Mouse (Mus musculus) kidney, embryonic 14.5 days (tissue): ENCODE data around the gene Mus81. TPM values are rescaled to one million over a fixed set of nuclear protein-coding genes. Genes with fewer than 3 reads are reported as not detected.

Source experiments
- ATAC-seq: fragments of 200-750 bp; cut with Nextera tagmentation; 2 replicates; pipeline ENCODE4 v1.8.0; 2017; ENCODE audit warnings: moderate number of reproducible peaks, mild to moderate bottlenecking, moderate TSS enrichment, moderate library complexity; ENCODE audit not compliant: low FRiP score, low TSS enrichment
- H3K27ac ChIP-seq: fragments of 300-500 bp; sonication (generic); 2 replicates; pipeline ENCODE4 v1.5.1; 2014; ENCODE audit warnings: low read depth, mild to moderate bottlenecking, low read length, moderate library complexity, mixed read lengths
- H3K27me3 ChIP-seq: fragments of 300-500 bp; sonication (generic); 2 replicates; pipeline ENCODE4 v1.6.1; 2014; ENCODE audit warnings: mild to moderate bottlenecking, low read length; ENCODE audit not compliant: control insufficient read depth, insufficient read depth
- H3K36me3 ChIP-seq: fragments of 300-500 bp; sonication (generic); 2 replicates; pipeline ENCODE4 v1.6.1; 2014; ENCODE audit warnings: low read length, mixed read lengths; ENCODE audit not compliant: control insufficient read depth, insufficient read depth
- H3K4me1 ChIP-seq: fragments of 300-500 bp; sonication (generic); 2 replicates; pipeline ENCODE4 v1.6.1; 2014; ENCODE audit warnings: low read length, mixed read lengths; ENCODE audit not compliant: control insufficient read depth, insufficient read depth
- H3K4me2 ChIP-seq: fragments of 300-500 bp; sonication (generic); replicated peaks from 2 replicates; pipeline ENCODE4 v1.6.1; 2014; ENCODE audit warnings: low read depth, mild to moderate bottlenecking, low read length
- H3K4me3 ChIP-seq: fragments of 300-500 bp; sonication (generic); 2 replicates; pipeline ENCODE4 v1.5.1; 2014; ENCODE audit warnings: mild to moderate bottlenecking, low read length
- H3K9ac ChIP-seq: fragments of 300-500 bp; sonication (generic); 2 replicates; pipeline ENCODE4 v1.6.1; 2014; ENCODE audit warnings: low read depth, mild to moderate bottlenecking, low read length, moderate library complexity
- H3K9me3 ChIP-seq: fragments of 300-500 bp; sonication (generic); 2 replicates; pipeline ENCODE4 v1.6.1; 2016; ENCODE audit warnings: low read length; ENCODE audit not compliant: control insufficient read depth
- WGBS: fragments of 180-500 bp; shearing (Covaris S2); extraction: QIAGEN DNeasy Blood & Tissue Kit; methylation state at CpG from one replicate; pipeline ENCODE4 v1.1.7; 2014; 5-methylcytosine and 5-hydroxymethylcytosine counted together
- polyA plus RNA-seq: library from polyadenylated mRNA; unstranded; fragments of >200 nt; fragmentation: Nextera tagmentation; extraction: Ambion mirVana; gene quantifications from 2 replicates; pipeline ENCODE4 v1.2.1, GENCODE M21; 2014

Mus81 gene
- polyA plus RNA-seq, 1 experiment from 2014 or later = 42.2 TPM

DNA sequence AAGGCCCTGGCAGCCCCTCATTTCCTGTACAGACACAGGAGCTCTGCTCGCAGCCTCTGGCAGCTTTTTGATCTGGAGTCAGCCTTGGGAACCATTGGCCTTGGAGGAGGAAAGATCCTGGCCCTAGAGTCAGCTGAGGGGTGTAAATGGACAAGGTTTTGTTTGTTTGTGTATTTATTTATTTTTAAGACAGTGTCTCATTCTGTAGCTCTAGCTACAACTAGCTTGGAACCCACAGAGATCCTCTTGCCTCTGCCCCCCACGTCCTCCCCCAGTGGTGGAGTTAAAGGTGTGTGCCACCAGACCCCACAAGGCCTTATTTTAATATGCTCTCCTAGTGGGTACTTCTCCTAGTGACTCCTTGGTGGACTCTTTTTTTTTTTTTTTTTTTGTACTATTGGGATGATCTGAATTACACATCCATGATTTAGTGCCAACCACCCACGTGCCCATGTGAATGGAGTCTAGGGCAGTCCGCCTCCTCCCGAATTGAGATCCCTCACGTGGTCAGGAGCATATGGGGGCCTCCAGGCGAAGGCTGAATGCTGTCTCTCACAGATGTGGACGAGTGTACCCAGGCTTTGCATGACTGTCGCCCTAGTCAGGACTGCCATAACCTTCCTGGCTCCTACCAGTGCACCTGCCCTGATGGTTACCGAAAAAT lies 11.1 kb downstream of the Mus81 start:
- WGBS = 83% methylated on average over 10 of the region's 10 CpGs
- ATAC-seq = no peak
- H3K9ac ChIP-seq = no peak overlapping the region
- peaks cover 51% of the 10 kb centered on the region for H3K36me3 ChIP-seq
- H3K9me3 ChIP-seq = no peaks in the 10 kb centered on the region
- no peak overlapping the region for H3K4me3 ChIP-seq
- peaks cover 20% of the 10 kb centered on the region; the same call in 1 of the 2 replicates for H3K4me1 ChIP-seq
- no peak overlapping the region for H3K4me2 ChIP-seq
- H3K27ac ChIP-seq = no peak overlapping the region
- no peaks in the 10 kb centered on the region for H3K27me3 ChIP-seq

DNA sequence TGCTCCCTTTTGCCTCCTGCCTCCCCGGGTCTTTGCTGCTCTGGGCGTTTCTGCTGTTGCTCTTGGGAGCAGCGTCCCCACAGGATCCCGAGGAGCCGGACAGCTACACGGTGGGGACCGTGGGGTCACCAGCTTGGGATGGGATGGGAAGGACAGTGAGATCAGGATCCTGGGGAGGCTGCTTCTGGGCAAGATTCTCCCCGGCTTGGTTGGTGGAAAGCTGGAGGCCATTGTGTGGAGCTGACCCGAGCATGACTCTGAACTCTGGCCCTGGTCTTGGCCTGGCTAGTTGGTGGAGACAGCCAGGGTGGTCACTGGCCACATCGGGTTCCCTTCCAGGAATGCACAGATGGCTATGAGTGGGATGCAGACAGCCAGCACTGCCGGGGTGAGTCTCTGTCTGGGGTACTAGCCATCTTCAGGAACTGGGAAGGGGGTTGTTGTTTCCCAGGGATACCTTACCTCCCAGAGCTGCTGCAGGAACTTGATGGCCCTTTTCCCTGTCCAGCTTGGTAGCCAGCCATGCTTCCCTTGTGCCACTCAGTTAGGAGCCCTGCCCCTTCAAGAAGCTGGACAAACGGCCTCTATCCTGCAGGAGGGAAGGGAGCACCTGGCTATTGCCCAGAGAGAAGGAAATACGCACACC lies 13.0 kb downstream of the Mus81 start:
- Histone ChIP-seq H3K4me2 (peak overlapping the region; percentile 78), H3K27ac (peak overlapping the region; percentile 91; the same call in 1 of the 2 replicates)
- peak; percentile 34; the same call in 1 of the 2 replicates for ATAC-seq

DNA sequence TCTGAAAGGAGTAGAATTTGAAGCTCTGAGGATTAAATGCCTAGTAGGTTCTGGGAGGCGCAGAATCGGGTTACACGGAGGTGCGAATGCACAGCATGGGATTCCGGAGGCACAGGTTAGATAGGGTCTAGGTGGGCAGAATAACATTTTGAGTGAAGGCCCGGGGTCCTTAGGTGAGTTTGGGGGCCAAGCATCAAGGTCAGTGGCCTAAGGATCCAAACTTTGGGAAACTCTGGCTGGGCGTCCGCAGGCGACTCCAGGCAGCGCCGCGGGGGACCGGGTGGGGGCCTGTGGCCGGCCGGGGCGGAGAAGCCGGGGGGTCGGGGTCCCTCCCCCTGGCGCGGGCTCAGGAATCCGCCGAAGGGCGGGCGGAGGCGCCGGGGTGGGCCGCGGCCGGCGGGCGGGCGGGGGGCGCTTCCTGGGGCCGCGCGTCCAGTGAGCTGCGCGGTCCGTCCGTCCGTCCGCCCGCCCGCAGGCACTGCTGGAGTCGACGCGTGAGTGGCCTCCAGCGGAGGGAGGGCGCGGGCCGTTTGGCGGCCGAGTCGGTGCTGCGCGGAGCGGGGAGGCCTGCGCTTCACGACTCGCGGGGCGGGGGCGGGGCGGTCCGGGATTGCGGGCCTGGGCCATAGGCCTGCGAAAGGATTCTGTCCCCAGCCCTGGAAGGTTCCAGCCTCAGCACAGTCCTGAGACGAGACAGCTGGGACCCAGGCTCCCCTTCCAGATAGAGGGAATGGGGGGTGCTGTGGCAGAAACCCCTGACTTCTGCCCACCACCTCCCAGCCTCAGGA lies 13.7 kb downstream of the Mus81 start:
- Histone ChIP-seq H3K9me3 (no peaks in the 10 kb centered on the region), H3K4me3 (peak overlapping the region; percentile 66), H3K36me3 (peaks cover 26% of the 10 kb centered on the region; the same call in 1 of the 2 replicates), H3K4me1 (peaks cover 20% of the 10 kb centered on the region; the same call in 1 of the 2 replicates), H3K4me2 (peak overlapping the region; percentile 78), H3K9ac (peak overlapping the region; percentile 86), H3K27me3 (no peaks in the 10 kb centered on the region), H3K27ac (peak overlapping the region; percentile 91)
- 2% methylated on average over 54 of the region's 68 CpGs for WGBS
- ATAC-seq = peak; percentile 65

More for the DNA sequence above, 13.0 kb downstream of the Mus81 start:
- 15% methylated on average over 13 of the region's 13 CpGs for WGBS
- Histone ChIP-seq H3K4me1 (peaks cover 20% of the 10 kb centered on the region; the same call in 1 of the 2 replicates), H3K4me3 (peak overlapping the region; percentile 66), H3K9ac (peak overlapping the region; percentile 86), H3K9me3 (no peaks in the 10 kb centered on the region), H3K27me3 (no peaks in the 10 kb centered on the region), H3K36me3 (peaks cover 32% of the 10 kb centered on the region)

DNA sequence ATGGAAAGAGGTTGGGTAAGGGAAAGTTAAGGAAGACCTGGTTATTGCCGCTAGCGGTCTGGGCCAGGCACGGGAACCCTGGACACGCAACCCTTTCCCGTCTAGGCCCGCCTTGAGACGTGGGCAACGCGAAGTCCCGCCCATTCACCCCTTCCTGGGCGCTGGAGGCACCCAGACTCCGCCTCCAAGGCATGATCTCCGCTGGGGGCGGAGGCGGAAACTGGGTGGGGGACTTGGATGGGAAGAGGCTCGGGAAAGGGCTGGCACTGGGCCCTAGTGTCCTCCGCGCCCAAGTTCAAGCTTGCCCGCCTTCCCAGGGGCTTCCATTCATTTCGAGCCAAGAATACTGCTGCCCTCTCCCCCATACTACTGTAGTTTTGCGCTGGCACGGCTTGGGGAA lies 14.5 kb downstream of the Mus81 start, which contains the start of gene Efemp2:
TSS of gene Efemp2 (plus strand) at position 235 of the 400 bp plus-strand sequence.
- peaks cover 19% of the 10 kb centered on the region; the same call in 1 of the 2 replicates for H3K36me3 ChIP-seq
- peaks cover 20% of the 10 kb centered on the region; the same call in 1 of the 2 replicates for H3K4me1 ChIP-seq
- peak within 1 kb of the TSS; percentile 91 for H3K27ac ChIP-seq
- peak within 1 kb of the TSS; percentile 78 for H3K4me2 ChIP-seq
- no peaks in the 10 kb centered on the region for H3K9me3 ChIP-seq
- peak within 1 kb of the TSS; percentile 86 for H3K9ac ChIP-seq
- H3K27me3 ChIP-seq = no peaks in the 10 kb centered on the region
- H3K4me3 ChIP-seq = peak within 1 kb of the TSS; percentile 66
- ATAC-seq = peak; percentile 71
- WGBS = under 1% methylated on average over 22 of the region's 22 CpGs

DNA sequence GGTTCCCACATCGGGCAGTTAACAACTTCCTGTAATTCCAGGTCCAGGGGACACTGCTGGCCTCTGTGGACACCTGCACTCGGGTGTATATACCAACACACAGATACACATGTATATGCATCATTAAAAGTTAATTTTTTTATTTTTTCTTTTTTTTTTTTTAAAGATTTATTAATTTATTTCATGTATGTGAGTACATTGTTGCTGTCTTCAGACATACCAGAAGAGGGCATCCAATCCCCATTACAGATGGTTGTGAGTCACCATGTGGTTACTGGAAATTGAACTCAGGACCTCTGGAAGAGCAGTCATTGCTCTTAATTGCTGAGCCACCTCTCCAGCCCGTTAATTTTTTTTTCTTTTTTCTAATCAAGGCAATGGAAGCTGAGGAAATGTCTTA lies 15.3 kb downstream of the Mus81 start:
- Histone ChIP-seq H3K4me3 (no peak overlapping the region), H3K27me3 (no peaks in the 10 kb centered on the region), H3K36me3 (peaks cover 10% of the 10 kb centered on the region; the same call in 1 of the 2 replicates), H3K9ac (no peak overlapping the region), H3K27ac (no peak overlapping the region), H3K9me3 (no peaks in the 10 kb centered on the region), H3K4me1 (peaks cover 20% of the 10 kb centered on the region; the same call in 1 of the 2 replicates), H3K4me2 (no peak overlapping the region)
- no peak for ATAC-seq
- WGBS = 81% methylated on average over 3 of the region's 3 CpGs

DNA sequence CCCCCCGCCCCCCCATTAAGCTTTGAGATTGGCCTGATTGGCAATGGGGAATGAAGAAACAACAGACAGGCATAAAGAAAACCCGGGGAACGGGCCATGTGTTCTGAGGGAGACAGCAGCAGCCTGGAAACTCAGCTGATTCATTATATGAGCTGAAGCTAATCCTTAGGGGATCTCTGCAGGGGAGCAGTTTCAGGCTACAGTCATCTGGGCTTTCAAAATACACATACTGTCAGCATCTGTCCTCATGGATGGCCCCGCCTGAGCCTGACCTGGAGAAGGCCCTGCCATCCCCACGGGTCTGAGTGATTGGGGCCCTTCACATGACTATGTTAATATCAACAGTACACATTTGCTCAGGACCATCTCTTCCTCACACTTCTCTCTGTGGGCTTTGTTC lies 16.4 kb downstream of the Mus81 start:
- Histone ChIP-seq H3K9ac (no peak overlapping the region), H3K27ac (no peak overlapping the region), H3K36me3 (peaks cover 10% of the 10 kb centered on the region), H3K27me3 (no peaks in the 10 kb centered on the region), H3K4me1 (peaks cover 20% of the 10 kb centered on the region; the same call in 1 of the 2 replicates), H3K4me2 (no peak overlapping the region), H3K9me3 (no peaks in the 10 kb centered on the region), H3K4me3 (no peak overlapping the region)
- 59% methylated on average over 5 of the region's 5 CpGs for WGBS
- no peak for ATAC-seq

DNA sequence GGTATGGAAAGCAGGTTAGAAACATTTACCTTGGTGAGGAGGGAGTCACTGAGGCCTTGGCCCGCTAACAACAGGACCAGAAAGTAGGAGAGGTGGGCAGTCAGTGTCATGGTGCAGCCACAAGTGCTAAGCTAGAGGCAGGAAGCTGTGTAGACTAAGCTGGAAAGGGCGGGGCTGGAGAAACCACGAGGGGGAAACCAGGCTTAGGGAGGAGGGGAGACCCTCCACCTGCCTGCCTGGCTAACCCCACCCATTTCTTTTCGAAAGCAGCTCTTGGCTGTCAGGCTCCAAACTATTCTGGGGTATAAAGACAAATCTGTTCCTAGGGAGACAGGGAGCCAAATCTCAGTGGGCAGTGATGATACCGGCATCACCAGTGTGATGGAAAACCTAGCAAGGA lies 19.8 kb downstream of the Mus81 start, which contains the start of gene Ctsw:
TSS of gene Ctsw (minus strand) at position 134 of the 400 bp plus-strand sequence.
- Histone ChIP-seq H3K4me3 (no peak within 1 kb of the TSS), H3K4me2 (no peak within 1 kb of the TSS), H3K36me3 (peaks cover 41% of the 10 kb centered on the region), H3K27ac (no peak within 1 kb of the TSS), H3K9ac (no peak within 1 kb of the TSS), H3K9me3 (no peaks in the 10 kb centered on the region), H3K4me1 (no peaks in the 10 kb centered on the region), H3K27me3 (no peaks in the 10 kb centered on the region)
- no peak for ATAC-seq
- WGBS = 62% methylated on average over 5 of the region's 5 CpGs

DNA sequence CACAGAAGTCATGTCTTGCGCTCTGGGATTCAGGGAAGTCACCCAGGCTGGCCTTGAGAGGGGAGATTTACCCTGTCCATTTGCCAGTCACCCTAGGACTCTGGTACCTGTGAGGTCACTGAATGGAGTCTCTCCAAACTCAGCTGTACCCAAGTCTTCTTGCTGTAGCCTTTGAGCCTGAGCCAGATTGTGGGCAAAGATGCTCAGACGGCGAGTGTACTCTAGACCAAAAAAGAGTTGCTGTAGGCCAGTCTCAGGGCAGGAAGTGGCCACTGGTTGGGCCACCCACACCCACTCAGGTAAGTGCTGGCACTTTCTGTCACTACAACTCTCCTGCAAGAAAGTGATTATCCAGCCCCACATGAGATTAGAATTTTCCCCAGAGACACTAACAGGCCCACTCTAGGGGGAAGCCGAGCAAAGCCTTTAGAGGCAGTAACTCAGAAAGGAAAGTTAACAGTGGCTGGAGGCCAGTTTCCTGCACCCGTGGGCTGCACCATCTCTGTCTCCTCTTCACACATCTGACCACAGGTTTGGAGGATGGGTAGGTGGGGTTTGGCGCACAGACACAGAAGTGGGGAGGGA lies 21.2 kb downstream of the Mus81 start:
- H3K27me3 ChIP-seq = no peaks in the 10 kb centered on the region
- H3K4me3 ChIP-seq = no peak overlapping the region
- H3K4me1 ChIP-seq = no peaks in the 10 kb centered on the region
- no peak for ATAC-seq
- peaks cover 52% of the 10 kb centered on the region for H3K36me3 ChIP-seq
- no peak overlapping the region for H3K4me2 ChIP-seq
- no peak overlapping the region for H3K9ac ChIP-seq
- 94% methylated on average over 6 of the region's 6 CpGs for WGBS
- no peak overlapping the region for H3K27ac ChIP-seq
- H3K9me3 ChIP-seq = no peaks in the 10 kb centered on the region
